Mouse (Mus musculus) limb, embryonic 12.5 days (tissue): ENCODE results near the gene Fam234a. TPM values are rescaled to one million over a fixed set of nuclear protein-coding genes. Genes with fewer than 3 reads are reported as not detected.

Experiments
- ATAC-seq: fragments of 200-750 bp; cut with Nextera tagmentation; 2 replicates; pipeline ENCODE4 v1.8.0; 2017; ENCODE audit warnings: low read depth, moderate TSS enrichment; ENCODE audit not compliant: insufficient number of reproducible peaks, insufficient read depth, low FRiP score, low TSS enrichment
- H3K27ac ChIP-seq: fragments of 300-500 bp; sonication (generic); 2 replicates; pipeline ENCODE4 v1.5.1; 2016; ENCODE audit warnings: mild to moderate bottlenecking, moderate library complexity
- H3K27me3 ChIP-seq: fragments of 300-500 bp; sonication (generic); 2 replicates; pipeline ENCODE4 v1.6.1; 2016; ENCODE audit warnings: mild to moderate bottlenecking, moderate library complexity
- H3K36me3 ChIP-seq: fragments of 300-500 bp; sonication (generic); 2 replicates; pipeline ENCODE4 v1.6.1; 2016; ENCODE audit warnings: mild to moderate bottlenecking, moderate library complexity
- H3K4me1 ChIP-seq: fragments of 300-500 bp; sonication (generic); replicated peaks from 2 replicates; pipeline ENCODE4 v1.6.1; 2016
- H3K4me2 ChIP-seq: fragments of 300-500 bp; sonication (generic); 2 replicates; pipeline ENCODE4 v1.6.1; 2016; ENCODE audit warnings: mild to moderate bottlenecking, moderate library complexity
- H3K4me3 ChIP-seq: fragments of 300-500 bp; sonication (generic); replicated peaks from 2 replicates; pipeline ENCODE4 v1.5.1; 2016; ENCODE audit warnings: mild to moderate bottlenecking
- H3K9ac ChIP-seq: fragments of 300-500 bp; sonication (generic); replicated peaks from 2 replicates; pipeline ENCODE4 v1.6.1; 2016; ENCODE audit warnings: mild to moderate bottlenecking, moderate library complexity
- H3K9me3 ChIP-seq: fragments of 300-500 bp; sonication (generic); 2 replicates; pipeline ENCODE4 v1.6.1; 2016; ENCODE audit warnings: mild to moderate bottlenecking, moderate library complexity
- WGBS: fragments of 180-500 bp; shearing (Covaris S2); methylation state at CpG from one replicate; pipeline ENCODE4 v1.1.7; 2016; 5-methylcytosine and 5-hydroxymethylcytosine counted together
- polyA plus RNA-seq: library from polyadenylated mRNA; unstranded; fragments of >200 nt; fragmentation: Nextera tagmentation; extraction: Ambion mirVana; gene quantifications from 2 replicates; pipeline ENCODE4 v1.2.1, GENCODE M21; 2016

Gene Fam234a
- polyA plus RNA-seq, 1 experiment from 2014 or later = 36.6 TPM

GRCm38 (mm10) chr17:26253399-26253798, 9.4 kb upstream of the Fam234a start:
- WGBS = 0% methylated on average over 24 of the region's 24 CpGs
- Histone ChIP-seq H3K9me3 (no peaks in the 10 kb centered on the region), H3K4me1 (peaks cover 8% of the 10 kb centered on the region), H3K4me3 (peak overlapping the region; percentile 97), H3K27me3 (no peaks in the 10 kb centered on the region), H3K4me2 (peak overlapping the region; percentile 80), H3K27ac (peak overlapping the region; percentile 99), H3K36me3 (peaks cover 33% of the 10 kb centered on the region), H3K9ac (peak overlapping the region; percentile 97)
- ATAC-seq = no peak

DNA sequence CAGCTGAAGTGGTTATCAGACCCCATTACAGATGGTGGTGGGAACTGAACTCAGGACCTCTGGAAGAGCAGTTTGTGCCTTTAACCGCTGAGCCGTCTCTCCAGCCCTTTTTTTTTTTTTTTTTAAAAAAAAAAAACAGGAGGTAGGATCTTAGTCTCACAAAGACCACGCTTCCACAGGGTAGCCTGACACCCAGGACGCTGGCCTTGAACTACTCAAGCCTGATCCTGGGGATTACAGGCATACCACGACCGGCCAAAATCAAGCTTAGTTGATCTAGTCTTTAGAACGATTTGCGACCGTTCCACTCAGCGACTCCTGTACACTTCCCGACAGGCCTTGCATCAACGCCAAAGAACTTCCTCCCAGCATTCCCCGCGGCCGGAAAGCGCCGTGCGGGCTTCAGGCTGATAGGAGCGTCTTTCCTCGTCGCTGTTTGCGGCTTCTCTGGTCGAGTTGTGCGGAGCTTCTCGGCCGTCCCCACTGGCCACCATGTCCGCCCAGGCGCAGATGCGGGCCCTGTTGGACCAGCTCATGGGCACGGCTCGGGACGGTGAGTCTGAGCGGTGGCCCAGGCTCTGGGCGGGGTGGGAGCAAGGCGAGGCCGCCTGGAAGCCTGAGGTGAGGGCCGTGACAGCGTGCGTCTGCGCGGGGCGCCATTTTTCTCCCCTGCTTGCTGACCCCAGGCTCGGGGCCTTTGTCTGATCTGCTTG, 8.7 kb upstream of the Fam234a start, which contains the start of gene Luc7l:
Gene Luc7l (plus strand): TSS at position 358 of the 713 bp plus-strand sequence.
- Histone ChIP-seq H3K9me3 (no peaks in the 10 kb centered on the region), H3K27ac (peak within 1 kb of the TSS; percentile 99), H3K9ac (peak within 1 kb of the TSS; percentile 97), H3K4me3 (peak within 1 kb of the TSS; percentile 97), H3K4me1 (peaks cover 8% of the 10 kb centered on the region), H3K36me3 (peaks cover 26% of the 10 kb centered on the region), H3K27me3 (no peaks in the 10 kb centered on the region), H3K4me2 (peak within 1 kb of the TSS; percentile 80)
- under 1% methylated on average over 43 of the region's 43 CpGs for WGBS
- ATAC-seq = peak; percentile 93

DNA sequence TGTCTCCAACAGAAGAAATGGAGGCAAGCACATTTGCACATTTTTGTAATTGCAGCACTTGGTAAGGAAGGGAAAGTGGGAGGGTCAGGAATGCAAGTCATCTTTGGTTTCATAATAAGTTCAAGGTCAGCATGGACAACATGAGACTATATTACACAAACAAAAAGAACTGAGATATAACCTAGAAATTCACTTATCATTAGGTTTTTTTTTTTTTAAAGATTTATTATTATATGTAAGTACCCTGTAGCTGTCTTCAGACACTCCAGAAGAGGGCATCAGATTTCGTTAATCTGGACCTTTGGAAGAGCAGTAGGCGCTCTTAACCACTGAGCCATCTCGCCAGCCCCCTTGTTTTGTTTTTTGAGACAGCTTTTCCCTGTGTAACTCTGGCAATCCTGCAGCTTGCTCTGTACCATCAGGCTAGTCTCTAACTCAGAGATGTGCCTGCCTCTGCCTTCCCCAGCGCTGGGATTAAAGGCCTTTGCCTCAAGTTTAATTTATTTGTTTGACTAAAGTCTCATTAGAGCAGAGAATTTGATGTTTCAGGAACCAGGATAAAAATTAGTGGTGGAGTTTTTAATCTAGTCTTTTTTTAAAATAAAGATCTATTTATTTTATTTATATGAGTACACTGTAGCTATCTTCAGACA, 8.0 kb upstream of the Fam234a start:
- ATAC-seq = no peak
- Histone ChIP-seq H3K27me3 (no peaks in the 10 kb centered on the region), H3K36me3 (peaks cover 19% of the 10 kb centered on the region), H3K4me2 (peak overlapping the region; percentile 80), H3K4me3 (peak overlapping the region; percentile 97), H3K27ac (no peak overlapping the region), H3K9ac (no peak overlapping the region), H3K9me3 (no peaks in the 10 kb centered on the region), H3K4me1 (peaks cover 8% of the 10 kb centered on the region)
- 51% methylated on average over 4 of the region's 4 CpGs for WGBS

GRCm38 (mm10) chr17:26243471-26244100, 456 bp downstream of the Fam234a start:
- ATAC-seq = peak; percentile 83
- Histone ChIP-seq H3K27ac (peak overlapping the region; percentile 72), H3K36me3 (no peaks in the 10 kb centered on the region)

DNA sequence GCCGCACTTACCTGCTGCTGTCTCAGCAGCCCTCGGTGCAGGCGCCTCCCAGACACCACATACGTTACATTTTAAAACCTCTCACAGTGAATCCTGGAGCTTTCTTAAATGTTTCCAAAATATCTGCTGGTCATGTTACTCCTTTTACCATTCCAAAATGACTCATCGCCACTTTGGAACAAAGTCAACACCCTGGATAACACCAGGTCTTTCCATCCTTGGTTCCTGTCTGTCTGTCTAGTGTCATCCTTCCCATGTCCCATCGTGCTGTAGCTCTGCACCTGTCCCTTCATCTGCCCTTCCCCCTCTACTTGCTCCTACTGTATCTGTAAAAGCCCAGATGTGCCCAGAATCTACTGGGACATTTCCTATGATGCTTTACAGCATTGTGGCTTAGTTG, 3.1 kb downstream of the Fam234a start:
- Histone ChIP-seq H3K4me1 (peaks cover 12% of the 10 kb centered on the region), H3K27ac (no peak overlapping the region), H3K9me3 (no peaks in the 10 kb centered on the region), H3K9ac (no peak overlapping the region), H3K4me3 (no peak overlapping the region), H3K36me3 (no peaks in the 10 kb centered on the region), H3K4me2 (no peak overlapping the region), H3K27me3 (no peaks in the 10 kb centered on the region)
- WGBS = 77% methylated on average over 6 of the region's 6 CpGs
- no peak for ATAC-seq

More at GRCm38 (mm10) chr17:26243471-26244100, 456 bp downstream of the Fam234a start:
- WGBS = under 1% methylated on average over 32 of the region's 32 CpGs
- peaks cover 8% of the 10 kb centered on the region; the same call in 1 of the 2 replicates for H3K4me1 ChIP-seq
- peak overlapping the region; percentile 70 for H3K4me3 ChIP-seq
- H3K9ac ChIP-seq = peak overlapping the region; percentile 73
- H3K9me3 ChIP-seq = no peaks in the 10 kb centered on the region
- peak overlapping the region; percentile 76 for H3K4me2 ChIP-seq
- H3K27me3 ChIP-seq = no peaks in the 10 kb centered on the region

- ATAC-seq = no peak
Observed at GRCm38 (mm10) chr17:26240120-26240790, 3.8 kb downstream of the Fam234a start.

GRCm38 (mm10) chr17:26239551-26239950, 4.5 kb downstream of the Fam234a start:
- no peaks in the 10 kb centered on the region for H3K27me3 ChIP-seq
- WGBS = 76% methylated on average over 2 of the region's 2 CpGs
- no peaks in the 10 kb centered on the region for H3K9me3 ChIP-seq
- no peaks in the 10 kb centered on the region for H3K36me3 ChIP-seq
- ATAC-seq = no peak
- peaks cover 24% of the 10 kb centered on the region for H3K4me1 ChIP-seq
- H3K9ac ChIP-seq = no peak overlapping the region
- no peak overlapping the region for H3K4me3 ChIP-seq
- H3K4me2 ChIP-seq = no peak overlapping the region
- no peak overlapping the region for H3K27ac ChIP-seq

More at GRCm38 (mm10) chr17:26240120-26240790, 3.8 kb downstream of the Fam234a start:
- H3K27ac ChIP-seq = no peak overlapping the region
- H3K27me3 ChIP-seq = no peaks in the 10 kb centered on the region
- H3K9ac ChIP-seq = no peak overlapping the region
- no peaks in the 10 kb centered on the region for H3K9me3 ChIP-seq
- no peaks in the 10 kb centered on the region for H3K36me3 ChIP-seq
- peaks cover 19% of the 10 kb centered on the region for H3K4me1 ChIP-seq
- WGBS = 87% methylated on average over 6 of the region's 6 CpGs
- H3K4me3 ChIP-seq = no peak overlapping the region
- H3K4me2 ChIP-seq = no peak overlapping the region

DNA sequence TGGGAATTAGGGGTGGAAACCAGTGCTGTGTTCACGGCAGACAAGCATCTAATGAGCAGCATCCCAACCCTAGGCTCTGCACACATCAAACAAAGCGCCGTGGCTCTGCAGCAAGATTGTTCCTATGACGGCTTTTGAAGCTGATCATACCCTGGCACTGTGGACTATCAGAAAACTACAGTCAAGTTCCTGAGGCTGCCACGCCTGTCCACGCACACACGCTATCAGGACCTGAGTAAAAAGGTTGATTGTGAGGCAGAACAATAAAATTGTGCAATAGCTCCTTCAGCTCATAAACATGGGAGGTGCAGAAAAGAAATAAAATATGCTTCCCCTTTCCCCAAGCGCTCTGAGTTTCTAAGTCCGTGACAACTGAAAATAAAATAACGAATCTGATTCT, 6.4 kb downstream of the Fam234a start:
- Histone ChIP-seq H3K27ac (no peak overlapping the region), H3K36me3 (no peaks in the 10 kb centered on the region)
- WGBS = 81% methylated on average over 10 of the region's 10 CpGs

DNA sequence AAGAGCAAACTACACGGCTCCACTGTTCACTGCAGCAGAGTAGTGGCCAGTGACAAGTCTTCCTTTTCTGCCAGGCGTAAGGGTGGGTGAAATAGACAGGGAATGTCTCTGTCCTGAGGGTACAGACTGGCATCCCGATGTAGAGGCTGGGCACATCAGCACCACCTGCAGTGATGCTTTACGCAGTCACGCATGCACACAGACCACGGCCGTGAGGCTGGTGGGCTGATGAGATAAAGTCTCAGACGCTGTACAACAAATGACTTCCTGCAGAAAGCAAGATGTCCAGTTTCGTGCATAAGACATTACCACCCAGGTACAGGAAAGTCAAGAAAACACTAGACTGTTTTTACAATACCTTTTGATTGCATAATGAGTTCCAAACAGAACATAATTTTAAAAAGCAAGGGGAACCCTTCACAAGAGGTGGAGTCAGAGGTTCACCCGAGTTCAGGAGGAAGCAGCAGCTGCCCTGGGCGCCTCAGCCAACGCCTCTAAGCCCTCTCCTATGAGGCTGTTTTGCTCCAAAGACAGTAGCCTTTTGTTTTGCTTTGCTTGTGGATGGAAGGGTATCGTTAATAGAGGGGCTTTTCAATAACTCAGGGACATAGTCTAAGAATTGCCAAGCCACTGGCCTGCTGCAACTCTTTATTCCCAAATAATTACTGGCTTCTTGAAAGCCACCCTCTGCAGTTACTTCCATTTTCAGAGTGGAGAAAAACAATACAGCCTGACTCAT, 8.8 kb downstream of the Fam234a start:
- peak overlapping the region; percentile 80 for H3K27ac ChIP-seq
- H3K4me2 ChIP-seq = peak overlapping the region; percentile 27
- H3K9me3 ChIP-seq = no peaks in the 10 kb centered on the region
- H3K9ac ChIP-seq = no peak overlapping the region
- WGBS = 53% methylated on average over 13 of the region's 13 CpGs
- H3K36me3 ChIP-seq = no peaks in the 10 kb centered on the region
- H3K4me3 ChIP-seq = no peak overlapping the region
- peaks cover 16% of the 10 kb centered on the region for H3K4me1 ChIP-seq
- no peak for ATAC-seq
- H3K27me3 ChIP-seq = no peaks in the 10 kb centered on the region

More for the DNA sequence above, 6.4 kb downstream of the Fam234a start:
- Histone ChIP-seq H3K9ac (no peak overlapping the region), H3K4me1 (peaks cover 17% of the 10 kb centered on the region), H3K9me3 (no peaks in the 10 kb centered on the region), H3K4me3 (no peak overlapping the region), H3K27me3 (no peaks in the 10 kb centered on the region), H3K4me2 (no peak overlapping the region)
- ATAC-seq = no peak

DNA sequence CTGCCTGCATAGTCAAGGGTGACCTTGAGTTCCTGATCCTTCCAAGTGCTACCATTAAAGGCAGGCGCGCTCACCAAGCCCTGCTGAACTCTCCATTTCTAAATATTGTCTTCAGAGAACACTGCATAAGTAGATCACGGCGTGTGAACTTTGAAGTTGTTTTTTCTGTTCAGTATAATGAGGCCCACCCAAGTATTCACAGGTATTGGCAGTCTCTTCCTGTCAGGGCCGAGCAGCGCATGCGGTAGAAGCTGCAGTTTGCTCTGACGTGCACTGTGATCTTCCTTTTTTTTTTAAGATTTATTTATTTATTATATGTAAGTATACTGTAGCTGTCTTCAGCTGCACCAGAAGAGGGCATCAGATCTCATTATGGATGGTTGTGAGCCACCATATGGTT, 9.7 kb downstream of the Fam234a start:
- Histone ChIP-seq H3K4me3 (no peak overlapping the region), H3K9ac (no peak overlapping the region), H3K27me3 (no peaks in the 10 kb centered on the region), H3K4me2 (no peak overlapping the region), H3K36me3 (no peaks in the 10 kb centered on the region), H3K27ac (no peak overlapping the region), H3K4me1 (peaks cover 16% of the 10 kb centered on the region), H3K9me3 (no peaks in the 10 kb centered on the region)
- WGBS = 93% methylated on average over 8 of the region's 8 CpGs
- no peak for ATAC-seq
